Mouse (Mus musculus) MEL (cell line): ENCODE data around the gene Alad.

Source experiments
- BHLHE40 ChIP-seq: IDR thresholded peaks from 2 replicates; pipeline ENCODE4 v1.6.1; 2012; ENCODE audit warnings: low read depth, mild to moderate bottlenecking, inconsistent platforms, low read length, improper control_type of control experiment, borderline replicate concordance
- CTCF ChIP-seq, 3 experiments: IDR thresholded peaks in 2 of 3; conservative IDR thresholded peaks in 1 of 3; 2 replicates each; pipeline ENCODE4 v1.5.1; 2011 to 2012; ENCODE audit warnings: low read length in 3 of 3, low read depth in 2 of 3, mild to moderate bottlenecking in 2 of 3, improper control_type of control experiment in 1 of 3, inconsistent platforms in 1 of 3, mixed read lengths in 1 of 3, moderate library complexity in 1 of 3; ENCODE audit not compliant: control insufficient read depth in 1 of 3, insufficient read depth in 1 of 3, poor library complexity in 1 of 3, severe bottlenecking in 1 of 3
- GABPA ChIP-seq: IDR thresholded peaks from 2 replicates; pipeline ENCODE4 v1.6.1; 2012; ENCODE audit warnings: low read depth, mild to moderate bottlenecking, inconsistent platforms, low read length, improper control_type of control experiment, moderate library complexity
- MAX ChIP-seq: IDR thresholded peaks from 2 replicates; pipeline ENCODE4 v1.6.1; 2011; ENCODE audit warnings: low read length, improper control_type of control experiment
- MYC ChIP-seq: IDR thresholded peaks from 2 replicates; pipeline ENCODE4 v1.6.1; 2011; ENCODE audit warnings: low read depth, mild to moderate bottlenecking, low read length, improper control_type of control experiment, moderate library complexity
- POLR2A ChIP-seq, 2 experiments: IDR thresholded peaks; 2 replicates each; pipeline ENCODE4 v1.6.1; 2011 to 2012; ENCODE audit warnings: low read length in 2 of 2, mild to moderate bottlenecking in 2 of 2, control low read depth in 1 of 2, improper control_type of control experiment in 1 of 2, low read depth in 1 of 2, moderate library complexity in 1 of 2; ENCODE audit not compliant: control insufficient read depth in 1 of 2, insufficient read depth in 1 of 2, poor library complexity in 1 of 2
- UBTF ChIP-seq: IDR thresholded peaks from 2 replicates; pipeline ENCODE4 v1.6.1; 2012; ENCODE audit warnings: low read depth, mild to moderate bottlenecking, inconsistent platforms, low read length, improper control_type of control experiment, moderate library complexity, borderline replicate concordance; ENCODE audit not compliant: insufficient read depth
- USF2 ChIP-seq, 2 experiments: IDR thresholded peaks; 2 replicates each; pipeline ENCODE4 v1.6.1; 2011 to 2012; ENCODE audit warnings: improper control_type of control experiment in 2 of 2, low read length in 2 of 2, borderline replicate concordance in 1 of 2, inconsistent platforms in 1 of 2, low read depth in 1 of 2, mild to moderate bottlenecking in 1 of 2; ENCODE audit not compliant: insufficient read depth in 1 of 2
- ZKSCAN1 ChIP-seq: IDR thresholded peaks from 2 replicates; pipeline ENCODE4 v1.6.1; 2012; ENCODE audit warnings: low read depth, mild to moderate bottlenecking, inconsistent platforms, low read length, improper control_type of control experiment, moderate library complexity

- TF ChIP-seq CTCF (IDR thresholded peaks at IDR 0.05 in 2 of 3, conservative IDR thresholded peaks at IDR 0.05 in 1 of 3; ENCODE audit: control insufficient read depth in 1 of 3, insufficient read depth in 1 of 3, low read depth in 2 of 3, low read length in 3 of 3, poor library complexity in 1 of 3, severe bottlenecking in 1 of 3) (peak; percentile 56 to 91 (median 62)), USF2 (IDR thresholded peaks at IDR 0.05; ENCODE audit: borderline replicate concordance in 1 of 2, insufficient read depth in 1 of 2, low read depth in 1 of 2, low read length in 2 of 2) (no peak), ZKSCAN1 (no peak), BHLHE40 (no peak), MYC (no peak), POLR2A (IDR thresholded peaks at IDR 0.05; ENCODE audit: control insufficient read depth in 1 of 2, insufficient read depth in 1 of 2, low read depth in 1 of 2, low read length in 2 of 2, poor library complexity in 1 of 2) (no peak), MAX (no peak), UBTF (no peak), GABPA (no peak)
Observed at GRCm38 (mm10) chr4:62560963-62561629, 41.4 kb upstream of the Alad start.
